Mouse (Mus musculus): ENCODE data around the gene Adipoq. TPM values are rescaled to one million over a fixed set of nuclear protein-coding genes. Genes with fewer than 3 reads are reported as not detected.
"Not testable (repeated sequence)": the region's sequence is repeated elsewhere in the genome, so short reads cannot be mapped to it uniquely, and the experiment has no call there.

Gene Adipoq
- not detected in 2 replicates for polyA plus RNA-seq (2015; fragmentation: Nextera tagmentation; extraction: Ambion mirVana)

- H3K4me3 ChIP-seq, result no peak within 1 kb of the TSS
- no peaks in the 10 kb centered on the region for H3K36me3 ChIP-seq
- H3K9me3 ChIP-seq, result no peaks in the 10 kb centered on the region
- no peak within 1 kb of the TSS for H3K4me2 ChIP-seq
- H3K4me1 ChIP-seq (replicated peaks), result no peaks in the 10 kb centered on the region
- no peak within 1 kb of the TSS for H3K27ac ChIP-seq (replicated peaks)
- 93% methylated on average over 3 of the region's 3 CpGs for WGBS
- ATAC-seq (ENCODE audit: low FRiP score, low read depth), result no peak
- no peak within 1 kb of the TSS for H3K9ac ChIP-seq
- no peaks in the 10 kb centered on the region for H3K27me3 ChIP-seq
Observed at GRCm38 (mm10) chr16:23146280-23146679, at the start of gene Adipoq. TSS of gene Adipoq (plus strand) at chr16:23146536.

- 100% methylated on average over 1 of the region's 1 CpGs for WGBS
- Histone ChIP-seq H3K4me1 (replicated peaks) (peaks cover 11% of the 10 kb centered on the region), H3K27me3 (peaks cover 13% of the 10 kb centered on the region)
- not testable (repeated sequence) for H3K4me2 ChIP-seq; H3K9ac ChIP-seq; H3K9me3 ChIP-seq; ATAC-seq (ENCODE audit: low FRiP score, low read depth); H3K4me3 ChIP-seq; H3K36me3 ChIP-seq; H3K27ac ChIP-seq (replicated peaks)
Observed at GRCm38 (mm10) chr16:23096886-23097285, 49.5 kb upstream of the Adipoq start.

- not testable (repeated sequence) for H3K4me3 ChIP-seq; H3K9ac ChIP-seq; H3K27ac ChIP-seq (replicated peaks); H3K36me3 ChIP-seq; H3K4me2 ChIP-seq; H3K9me3 ChIP-seq
- Histone ChIP-seq H3K4me1 (replicated peaks) (peaks cover 11% of the 10 kb centered on the region), H3K27me3 (peaks cover 13% of the 10 kb centered on the region)
- ATAC-seq (ENCODE audit: low FRiP score, low read depth), result peak; percentile 63; the same call in 1 of the 2 replicates
- 84% methylated on average over 8 of the region's 8 CpGs for WGBS
Observed at GRCm38 (mm10) chr16:23097290-23098104, 48.8 kb upstream of the Adipoq start.

- not testable (repeated sequence) for H3K9me3 ChIP-seq; H3K4me3 ChIP-seq; H3K27ac ChIP-seq (replicated peaks); H3K4me2 ChIP-seq; H3K36me3 ChIP-seq; ATAC-seq (ENCODE audit: low FRiP score, low read depth); H3K9ac ChIP-seq
- Histone ChIP-seq H3K27me3 (peaks cover 13% of the 10 kb centered on the region), H3K4me1 (replicated peaks) (peaks cover 11% of the 10 kb centered on the region)
- 98% methylated on average over 1 of the region's 1 CpGs for WGBS
Observed at GRCm38 (mm10) chr16:23098105-23098452, 48.3 kb upstream of the Adipoq start.

- Histone ChIP-seq H3K4me1 (replicated peaks) (peaks cover 11% of the 10 kb centered on the region), H3K27ac (replicated peaks) (no peak overlapping the region), H3K27me3 (peaks cover 13% of the 10 kb centered on the region), H3K4me3 (peak overlapping the region; percentile 26), H3K4me2 (peak overlapping the region; percentile 52), H3K36me3 (no peaks in the 10 kb centered on the region), H3K9ac (peak overlapping the region; percentile 36; the same call in 1 of the 2 replicates), H3K9me3 (no peaks in the 10 kb centered on the region)
- WGBS, result 3% methylated on average over 12 of the region's 12 CpGs
- ATAC-seq (ENCODE audit: low FRiP score, low read depth), result no peak
Observed at GRCm38 (mm10) chr16:23099632-23100031, 46.7 kb upstream of the Adipoq start.

- ATAC-seq (ENCODE audit: low FRiP score, low read depth), result no peak
- peaks cover 11% of the 10 kb centered on the region for H3K4me1 ChIP-seq (replicated peaks)
- peaks cover 13% of the 10 kb centered on the region for H3K27me3 ChIP-seq
- no peaks in the 10 kb centered on the region for H3K36me3 ChIP-seq
- peak overlapping the region; percentile 26 for H3K4me3 ChIP-seq
- no peaks in the 10 kb centered on the region for H3K9me3 ChIP-seq
- peak overlapping the region; percentile 36; the same call in 1 of the 2 replicates for H3K9ac ChIP-seq
- peak overlapping the region; percentile 52 for H3K4me2 ChIP-seq
- H3K27ac ChIP-seq (replicated peaks), result no peak overlapping the region
- WGBS, result 0% methylated on average over 9 of the region's 9 CpGs
Observed at GRCm38 (mm10) chr16:23100099-23100575, 46.2 kb upstream of the Adipoq start.

GRCm38 (mm10) chr16:23100613-23101012, 45.7 kb upstream of the Adipoq start:
- ATAC-seq (ENCODE audit: low FRiP score, low read depth), result no peak; the same call in 1 of the 2 replicates

GRCm38 (mm10) chr16:23102340-23103037, 43.8 kb upstream of the Adipoq start:
- Histone ChIP-seq H3K4me2 (peak overlapping the region; percentile 40), H3K27ac (replicated peaks) (no peak overlapping the region), H3K9me3 (no peaks in the 10 kb centered on the region), H3K27me3 (peaks cover 13% of the 10 kb centered on the region), H3K9ac (no peak overlapping the region), H3K4me3 (peak overlapping the region; percentile 6; the same call in 1 of the 2 replicates), H3K36me3 (no peaks in the 10 kb centered on the region), H3K4me1 (replicated peaks) (peaks cover 15% of the 10 kb centered on the region)
- WGBS, result 16% methylated on average over 15 of the region's 15 CpGs
- no peak for ATAC-seq (ENCODE audit: low FRiP score, low read depth)

More at GRCm38 (mm10) chr16:23100613-23101012, 45.7 kb upstream of the Adipoq start:
- H3K9me3 ChIP-seq, result no peaks in the 10 kb centered on the region
- WGBS, result 13% methylated on average over 10 of the region's 10 CpGs
- no peak overlapping the region for H3K9ac ChIP-seq
- H3K36me3 ChIP-seq, result no peaks in the 10 kb centered on the region
- H3K4me3 ChIP-seq, result 0 out of 2 replicates have a peak overlapping the region, but pooled peaks have one; percentile 26
- peak overlapping the region; percentile 52 for H3K4me2 ChIP-seq
- H3K27me3 ChIP-seq, result peaks cover 13% of the 10 kb centered on the region
- peaks cover 11% of the 10 kb centered on the region for H3K4me1 ChIP-seq (replicated peaks)
- H3K27ac ChIP-seq (replicated peaks), result no peak overlapping the region

GRCm38 (mm10) chr16:23103038-23103745, 43.1 kb upstream of the Adipoq start:
- H3K9ac ChIP-seq, result no peak overlapping the region
- no peaks in the 10 kb centered on the region for H3K36me3 ChIP-seq
- peak overlapping the region; percentile 40 for H3K4me2 ChIP-seq
- H3K27me3 ChIP-seq, result peaks cover 13% of the 10 kb centered on the region
- peaks cover 15% of the 10 kb centered on the region for H3K4me1 ChIP-seq (replicated peaks)
- WGBS, result 42% methylated on average over 17 of the region's 17 CpGs
- no peak overlapping the region for H3K27ac ChIP-seq (replicated peaks)
- no peak for ATAC-seq (ENCODE audit: low FRiP score, low read depth)
- H3K4me3 ChIP-seq, result peak overlapping the region; percentile 6; the same call in 1 of the 2 replicates
- no peaks in the 10 kb centered on the region for H3K9me3 ChIP-seq

GRCm38 (mm10) chr16:23103841-23104240, 42.5 kb upstream of the Adipoq start:
- Histone ChIP-seq H3K4me3 (no peak overlapping the region), H3K9me3 (no peaks in the 10 kb centered on the region), H3K27me3 (peaks cover 11% of the 10 kb centered on the region), H3K27ac (replicated peaks) (no peak overlapping the region), H3K4me2 (no peak overlapping the region), H3K9ac (no peak overlapping the region), H3K4me1 (replicated peaks) (peaks cover 15% of the 10 kb centered on the region), H3K36me3 (0 out of 2 replicates have a peak, but pooled peaks cover 1% of the 10 kb centered on the region)
- 74% methylated on average over 2 of the region's 2 CpGs for WGBS
- ATAC-seq (ENCODE audit: low FRiP score, low read depth), result no peak

GRCm38 (mm10) chr16:23106121-23106520, 40.2 kb upstream of the Adipoq start:
- H3K9ac ChIP-seq, result no peak overlapping the region

More at GRCm38 (mm10) chr16:23106121-23106520, 40.2 kb upstream of the Adipoq start:
- Histone ChIP-seq H3K27ac (replicated peaks) (no peak overlapping the region), H3K27me3 (0 out of 2 replicates have a peak, but pooled peaks cover 2% of the 10 kb centered on the region), H3K4me3 (no peak overlapping the region), H3K36me3 (peaks cover 21% of the 10 kb centered on the region), H3K9me3 (no peaks in the 10 kb centered on the region), H3K4me1 (replicated peaks) (peaks cover 26% of the 10 kb centered on the region), H3K4me2 (no peak overlapping the region)
- WGBS, result 81% methylated on average over 7 of the region's 7 CpGs
- no peak for ATAC-seq (ENCODE audit: low FRiP score, low read depth)
